Mouse (Mus musculus): Measurements from ENCODE around the gene 1700011M02Rik. TPM values are rescaled to one million over a fixed set of nuclear protein-coding genes. Genes with fewer than 3 reads are reported as not detected.
"Not testable (repeated sequence)": the region's sequence is repeated elsewhere in the genome, so short reads cannot be mapped to it uniquely, and the experiment has no call there.

The 1700011M02Rik gene
- not detected in 2 replicates for polyA plus RNA-seq (2015; fragmentation: Nextera tagmentation; extraction: Ambion mirVana)

DNA sequence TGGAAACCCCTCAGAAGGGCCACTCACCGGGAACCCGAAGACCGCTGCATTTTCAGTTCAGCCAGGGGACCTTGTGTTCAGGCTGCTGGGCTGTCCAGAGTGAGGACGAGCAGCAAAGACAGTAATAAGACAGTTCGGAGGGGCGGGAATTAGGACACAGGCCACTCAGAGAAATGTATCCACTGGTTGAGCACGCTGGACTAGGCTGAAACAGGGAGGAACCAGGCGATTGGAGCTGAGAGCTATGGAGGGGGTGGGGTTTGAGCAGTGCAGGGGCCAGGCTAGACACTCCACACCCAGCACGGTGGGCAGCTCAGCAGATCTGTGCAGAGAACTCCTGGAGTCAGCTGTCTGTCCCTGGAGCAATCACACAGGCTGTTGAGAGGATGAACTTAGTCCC is at the start of gene 1700011M02Rik, which contains the start of gene Dmrtc1a:
TSS of gene 1700011M02Rik (plus strand) at position 319 of the 400 bp plus-strand sequence.
TSS of gene Dmrtc1a (minus strand) at position 101 of the 400 bp plus-strand sequence.
- H3K4me1 ChIP-seq (replicated peaks; ENCODE audit: insufficient read depth, low read length); H3K36me3 ChIP-seq (ENCODE audit: insufficient read depth, low read length); H3K27me3 ChIP-seq (ENCODE audit: insufficient read depth, low read length); DNase-seq (ENCODE audit: low spot score); H3K9ac ChIP-seq (ENCODE audit: low read depth, low read length); H3K4me3 ChIP-seq (replicated peaks; ENCODE audit: low read depth, low read length); H3K27ac ChIP-seq; H3K4me2 ChIP-seq (ENCODE audit: low read length); ATAC-seq (replicated peaks; ENCODE audit: low FRiP score, low read depth); H3K9me3 ChIP-seq (replicated peaks; ENCODE audit: low read length): not testable (repeated sequence)
- WGBS = 79% methylated on average over 6 of the region's 9 CpGs

DNA sequence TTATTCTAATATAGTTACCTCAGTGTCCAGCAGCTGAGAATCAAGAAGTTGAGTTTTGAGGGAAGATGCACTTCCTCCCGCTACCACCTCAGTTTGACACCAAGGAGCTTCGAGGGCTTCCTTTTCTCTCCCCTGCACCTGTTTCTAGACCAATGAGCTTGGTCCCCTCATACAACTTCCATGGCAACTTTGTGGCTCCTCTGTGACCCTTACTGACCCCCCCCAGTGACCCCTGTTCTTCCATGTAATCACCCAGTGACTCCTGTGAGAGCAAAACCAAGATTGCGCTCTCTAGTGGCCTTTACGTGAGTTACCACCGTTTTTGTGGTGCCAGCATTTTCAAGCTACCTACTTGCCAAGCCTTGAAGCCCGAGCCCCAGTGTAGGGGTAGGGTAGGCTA is 40.8 kb upstream of the 1700011M02Rik start, which contains the start of gene 1700031F05Rik:
TSS of gene 1700031F05Rik (minus strand) at position 101 of the 400 bp plus-strand sequence.
- ATAC-seq (replicated peaks; ENCODE audit: low FRiP score, low read depth) (no peak), DNase-seq (ENCODE audit: low spot score) (no peak)
- Histone ChIP-seq H3K9me3 (replicated peaks; ENCODE audit: low read length) (no peaks in the 10 kb centered on the region), H3K27ac (no peak within 1 kb of the TSS), H3K4me1 (replicated peaks; ENCODE audit: insufficient read depth, low read length) (no peaks in the 10 kb centered on the region), H3K9ac (ENCODE audit: low read depth, low read length) (no peak within 1 kb of the TSS), H3K27me3 (ENCODE audit: insufficient read depth, low read length) (no peaks in the 10 kb centered on the region), H3K36me3 (ENCODE audit: insufficient read depth, low read length) (no peaks in the 10 kb centered on the region), H3K4me3 (replicated peaks; ENCODE audit: low read depth, low read length) (no peak within 1 kb of the TSS), H3K4me2 (ENCODE audit: low read length) (no peak within 1 kb of the TSS)
- TF ChIP-seq CTCF (IDR thresholded peaks at IDR 0.05; ENCODE audit: low read depth) = no peak
- 91% methylated on average over 6 of the region's 6 CpGs for WGBS

DNA sequence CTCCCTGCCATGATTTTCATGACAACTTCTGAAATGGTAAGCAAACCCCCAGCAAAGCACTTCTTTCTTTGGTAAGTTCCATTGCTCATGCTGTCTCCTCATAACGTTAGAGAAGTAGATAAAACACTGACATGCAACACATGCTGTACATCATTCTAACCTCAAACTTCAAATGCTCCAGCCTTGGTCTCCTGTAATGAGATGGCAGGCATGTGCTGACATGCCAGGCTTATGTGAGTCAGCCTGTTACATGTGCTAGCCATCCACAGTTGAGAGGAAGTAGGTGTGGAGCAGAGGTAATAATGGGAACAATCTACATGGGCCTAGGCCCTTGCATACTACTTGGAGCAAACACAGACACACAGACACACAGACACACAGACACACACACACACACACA is 6.1 kb downstream of the 1700011M02Rik start:
- not testable (repeated sequence) for H3K4me2 ChIP-seq (ENCODE audit: low read length); H3K4me3 ChIP-seq (replicated peaks; ENCODE audit: low read depth, low read length); H3K27ac ChIP-seq; ATAC-seq (replicated peaks; ENCODE audit: low FRiP score, low read depth); H3K4me1 ChIP-seq (replicated peaks; ENCODE audit: insufficient read depth, low read length); H3K36me3 ChIP-seq (ENCODE audit: insufficient read depth, low read length); H3K9me3 ChIP-seq (replicated peaks; ENCODE audit: low read length); H3K9ac ChIP-seq (ENCODE audit: low read depth, low read length); DNase-seq (ENCODE audit: low spot score); H3K27me3 ChIP-seq (ENCODE audit: insufficient read depth, low read length)
- WGBS = 85% methylated on average over 1 of the region's 1 CpGs

DNA sequence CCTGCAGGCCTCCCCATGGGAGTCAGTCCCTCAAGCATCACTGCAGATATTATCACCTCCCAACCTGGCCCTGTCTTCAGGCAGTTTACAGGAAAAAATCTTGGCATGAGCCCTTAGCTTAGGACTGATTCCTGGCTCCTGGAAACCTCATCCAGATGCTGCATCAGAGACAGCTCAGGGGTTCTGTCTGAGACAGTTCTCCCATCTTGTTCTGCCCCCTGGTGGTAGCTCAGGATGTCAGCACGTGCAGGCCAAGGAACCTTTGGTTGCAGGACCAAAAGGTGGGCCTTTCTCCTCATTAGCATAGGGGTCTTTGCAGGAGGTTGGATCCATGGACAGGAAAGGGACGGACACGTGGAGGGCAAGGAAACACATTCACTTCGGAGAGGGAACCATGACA is 18.0 kb downstream of the 1700011M02Rik start:
- WGBS = 34% methylated on average over 4 of the region's 4 CpGs

DNA sequence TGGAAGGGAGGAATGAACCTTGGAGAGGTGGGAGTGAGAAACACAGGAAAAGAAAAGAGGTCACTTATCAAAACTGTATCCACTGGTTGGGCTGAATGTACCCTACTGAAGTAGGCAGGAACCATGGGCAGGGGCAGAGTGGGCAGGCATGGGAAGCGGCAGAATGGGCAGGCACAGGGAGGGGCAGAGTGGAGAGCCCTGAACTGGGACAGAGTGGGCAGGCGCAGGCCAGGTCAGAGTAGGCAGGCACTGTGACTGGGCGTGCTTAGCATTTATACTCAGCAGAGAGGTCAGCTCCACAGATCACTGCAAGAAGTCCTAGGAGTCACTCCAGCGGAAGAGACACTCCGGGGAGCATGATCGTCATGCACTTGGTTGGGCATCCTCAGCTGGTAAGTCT is 19.4 kb downstream of the 1700011M02Rik start, which contains the start of gene 1700018G05Rik:
TSS of gene 1700018G05Rik (plus strand) at position 301 of the 400 bp plus-strand sequence.
- H3K9ac ChIP-seq (ENCODE audit: low read depth, low read length); H3K4me1 ChIP-seq (replicated peaks; ENCODE audit: insufficient read depth, low read length); H3K27ac ChIP-seq; H3K4me3 ChIP-seq (replicated peaks; ENCODE audit: low read depth, low read length); H3K36me3 ChIP-seq (ENCODE audit: insufficient read depth, low read length); H3K27me3 ChIP-seq (ENCODE audit: insufficient read depth, low read length); DNase-seq (ENCODE audit: low spot score); ATAC-seq (replicated peaks; ENCODE audit: low FRiP score, low read depth); H3K4me2 ChIP-seq (ENCODE audit: low read length); H3K9me3 ChIP-seq (replicated peaks; ENCODE audit: low read length): not testable (repeated sequence)
- WGBS = 85% methylated on average over 6 of the region's 6 CpGs

More for the DNA sequence above, 18.0 kb downstream of the 1700011M02Rik start:
- not testable (repeated sequence) for H3K9ac ChIP-seq (ENCODE audit: low read depth, low read length); H3K36me3 ChIP-seq (ENCODE audit: insufficient read depth, low read length); H3K27me3 ChIP-seq (ENCODE audit: insufficient read depth, low read length); ATAC-seq (replicated peaks; ENCODE audit: low FRiP score, low read depth); H3K27ac ChIP-seq; H3K4me2 ChIP-seq (ENCODE audit: low read length); H3K9me3 ChIP-seq (replicated peaks; ENCODE audit: low read length); H3K4me1 ChIP-seq (replicated peaks; ENCODE audit: insufficient read depth, low read length); DNase-seq (ENCODE audit: low spot score); H3K4me3 ChIP-seq (replicated peaks; ENCODE audit: low read depth, low read length)
- peak; percentile 58 for TF ChIP-seq CTCF (IDR thresholded peaks at IDR 0.05; ENCODE audit: low read depth)

DNA sequence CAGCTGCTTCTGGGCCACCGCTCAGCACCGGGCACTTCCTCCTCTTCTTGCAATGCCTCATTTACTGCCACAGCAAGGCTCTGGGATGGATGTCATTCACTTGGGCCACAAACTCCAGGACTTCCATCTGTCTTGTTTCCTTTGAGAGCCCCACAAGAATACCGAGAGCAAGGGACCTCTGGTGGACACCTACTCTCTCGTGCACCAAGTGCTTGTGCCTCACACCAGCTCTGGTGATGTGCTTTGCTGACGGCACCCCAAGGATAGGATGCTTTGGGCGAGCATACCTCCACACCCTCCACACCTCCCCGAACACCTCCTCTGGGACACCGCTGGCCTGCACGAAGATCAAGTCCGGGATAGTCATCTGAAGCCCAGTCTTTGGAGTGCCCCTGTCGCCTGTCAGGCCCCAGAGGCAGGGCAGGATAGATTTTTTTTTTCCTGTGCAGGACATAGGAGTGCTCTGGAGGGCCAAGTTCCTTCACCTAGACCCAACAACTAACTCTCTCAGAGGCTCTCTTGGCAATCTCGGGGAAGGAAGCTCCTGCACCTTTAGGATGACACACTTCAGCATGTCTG is 24.4 kb downstream of the 1700011M02Rik start:
- Histone ChIP-seq H3K27me3 (ENCODE audit: insufficient read depth, low read length) (0 out of 2 replicates have a peak, but pooled peaks cover under 1% of the 10 kb centered on the region), H3K4me2 (ENCODE audit: low read length) (peak overlapping the region; percentile 64), H3K27ac (no peak overlapping the region), H3K4me1 (replicated peaks; ENCODE audit: insufficient read depth, low read length) (no peaks in the 10 kb centered on the region), H3K9ac (ENCODE audit: low read depth, low read length) (peak overlapping the region; percentile 47; the same call in 1 of the 2 replicates), H3K36me3 (ENCODE audit: insufficient read depth, low read length) (no peaks in the 10 kb centered on the region), H3K4me3 (replicated peaks; ENCODE audit: low read depth, low read length) (peak overlapping the region; percentile 43), H3K9me3 (replicated peaks; ENCODE audit: low read length) (no peaks in the 10 kb centered on the region)
- ATAC-seq (replicated peaks; ENCODE audit: low FRiP score, low read depth) = no peak
- no peak for DNase-seq (ENCODE audit: low spot score)
- WGBS = 53% methylated on average over 12 of the region's 12 CpGs
- no peak for TF ChIP-seq CTCF (IDR thresholded peaks at IDR 0.05; ENCODE audit: low read depth)
